Mouse (Mus musculus) small intestine, adult 2 months (tissue): Measurements from ENCODE around the gene Rnf121.

Experiments used
- CTCF ChIP-seq: fragments of 200-500 bp; IDR thresholded peaks from 2 replicates; pipeline ENCODE4 v1.5.1; 2012; ENCODE audit warnings: low read depth, mild to moderate bottlenecking, control low read depth, inconsistent platforms, low read length, moderate library complexity, mixed read lengths; ENCODE audit not compliant: insufficient replicate concordance, insufficient read length; ENCODE audit errors: extremely low read depth
- POLR2A ChIP-seq: fragments of 200-500 bp; IDR thresholded peaks from 2 replicates; pipeline ENCODE4 v1.6.1; 2012; ENCODE audit warnings: low read depth, mild to moderate bottlenecking, control low read depth, inconsistent platforms, low read length, moderate library complexity

- TF ChIP-seq POLR2A (no peak), CTCF (no peak)
These were observed 16.5 kb upstream of the Rnf121 start for GRCm38 (mm10) chr7:102081784-102082183.
